Mouse (Mus musculus) intestine, postnatal 0 days (tissue): ENCODE data around the gene BC037034. TPM values are rescaled to one million over a fixed set of nuclear protein-coding genes. Genes with fewer than 3 reads are reported as not detected.
"Not testable (repeated sequence)": the region's sequence is repeated elsewhere in the genome, so short reads cannot be mapped to it uniquely, and the experiment has no call there.

Experiments used
- ATAC-seq: fragments of 200-750 bp; cut with Nextera tagmentation; 2 replicates; pipeline ENCODE4 v1.8.0; 2017; ENCODE audit warnings: mild to moderate bottlenecking, moderate TSS enrichment, moderate library complexity
- H3K27ac ChIP-seq: fragments of 300-500 bp; sonication (generic); 2 replicates; pipeline ENCODE4 v1.5.1; 2014; ENCODE audit warnings: mild to moderate bottlenecking, low read depth, low read length, moderate library complexity
- H3K27me3 ChIP-seq: fragments of 300-500 bp; sonication (generic); replicated peaks from 2 replicates; pipeline ENCODE4 v1.6.1; 2014; ENCODE audit warnings: low read length, mixed read lengths; ENCODE audit not compliant: control insufficient read depth, insufficient read depth
- H3K36me3 ChIP-seq: fragments of 300-500 bp; sonication (generic); 2 replicates; pipeline ENCODE4 v1.6.1; 2014; ENCODE audit warnings: mild to moderate bottlenecking, moderate library complexity; ENCODE audit not compliant: control insufficient read depth, insufficient read depth
- H3K4me1 ChIP-seq: fragments of 300-500 bp; sonication (generic); replicated peaks from 2 replicates; pipeline ENCODE4 v1.6.1; 2014; ENCODE audit warnings: antibody characterized with exemption, low read length, mixed read lengths; ENCODE audit not compliant: control insufficient read depth, insufficient read depth
- H3K4me2 ChIP-seq: fragments of 300-500 bp; sonication (generic); replicated peaks from 2 replicates; pipeline ENCODE4 v1.6.1; 2014; ENCODE audit warnings: low read depth, mild to moderate bottlenecking, moderate library complexity
- H3K4me3 ChIP-seq: fragments of 300-500 bp; sonication (generic); 2 replicates; pipeline ENCODE4 v1.5.1; 2014; ENCODE audit warnings: low read depth, low read length
- H3K9ac ChIP-seq: fragments of 300-500 bp; sonication (generic); 2 replicates; pipeline ENCODE4 v1.6.1; 2014; ENCODE audit warnings: mild to moderate bottlenecking, low read depth, low read length
- H3K9me3 ChIP-seq: fragments of 300-500 bp; sonication (generic); 2 replicates; pipeline ENCODE4 v1.6.1; 2016; ENCODE audit warnings: mixed run types; ENCODE audit not compliant: control insufficient read depth
- CTCF ChIP-seq: sonication (generic); IDR thresholded peaks from 2 replicates; pipeline ENCODE4 v1.5.1; 2016; ENCODE audit warnings: low read depth, mild to moderate bottlenecking, control low read depth, antibody characterized with exemption, moderate library complexity
- WGBS: fragments of 180-500 bp; shearing (Covaris S2); extraction: QIAGEN DNeasy Blood & Tissue Kit; methylation state at CpG from one replicate; pipeline ENCODE4 v1.1.7; 2014; 5-methylcytosine and 5-hydroxymethylcytosine counted together
- polyA plus RNA-seq: library from polyadenylated mRNA; unstranded; fragments of >200 nt; fragmentation: Nextera tagmentation; extraction: Ambion mirVana; gene quantifications from 2 replicates; pipeline ENCODE4 v1.2.1, GENCODE M21; 2015

BC037034 gene
- polyA plus RNA-seq, 1 experiment from 2014 or later: 4.8 TPM

DNA sequence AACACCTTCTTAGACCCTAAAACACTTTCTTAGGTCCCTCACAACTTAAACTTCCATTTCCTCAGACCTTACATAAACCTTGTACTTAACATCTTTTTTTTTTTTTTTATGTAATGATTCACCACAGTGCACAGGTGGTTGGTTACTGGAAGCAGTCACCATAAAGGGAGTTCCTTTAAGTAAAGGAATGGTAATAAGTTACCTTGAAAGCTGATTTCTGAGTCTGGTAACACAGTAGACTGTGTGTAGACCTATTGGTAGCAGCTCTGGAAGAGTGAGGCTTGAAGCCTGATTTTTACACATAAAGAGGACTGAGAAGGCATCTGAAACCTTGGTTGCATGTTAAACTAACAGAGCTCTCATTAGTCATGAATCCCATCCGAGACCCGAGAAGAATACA is 44.0 kb downstream of the BC037034 start:
- no peaks in the 10 kb centered on the region for H3K36me3 ChIP-seq
- H3K4me3 ChIP-seq: no peak overlapping the region
- H3K9ac ChIP-seq: no peak overlapping the region
- H3K9me3 ChIP-seq: 0 out of 2 replicates have a peak, but pooled peaks cover 5% of the 10 kb centered on the region
- 56% methylated on average over 2 of the region's 2 CpGs for WGBS
- no peaks in the 10 kb centered on the region for H3K4me1 ChIP-seq
- no peak overlapping the region for H3K27ac ChIP-seq
- no peak for TF ChIP-seq CTCF
- no peak for ATAC-seq
- H3K27me3 ChIP-seq: no peaks in the 10 kb centered on the region
- H3K4me2 ChIP-seq: no peak overlapping the region

DNA sequence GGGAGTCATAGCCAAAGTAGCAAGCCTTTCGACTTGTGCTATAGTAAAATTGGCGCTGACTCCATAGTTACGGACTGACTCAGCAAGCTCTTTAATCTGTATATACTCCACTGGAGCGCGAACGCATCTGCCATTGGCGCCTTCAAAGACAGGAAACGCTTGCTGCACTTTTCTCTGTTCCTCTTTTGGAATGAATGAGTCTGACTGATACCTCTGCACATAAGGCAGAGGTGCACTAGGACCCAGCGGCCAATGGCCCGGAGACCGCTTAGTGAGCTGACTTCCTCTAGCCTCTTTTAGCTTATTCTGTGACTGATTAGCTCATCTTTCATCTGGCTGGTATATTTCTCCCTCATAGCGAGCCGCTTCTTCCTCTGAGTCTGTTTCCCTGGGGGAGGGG is 47.2 kb downstream of the BC037034 start:
- H3K9me3 ChIP-seq, H3K27me3 ChIP-seq, H3K4me3 ChIP-seq, H3K27ac ChIP-seq, ATAC-seq, H3K4me1 ChIP-seq, H3K9ac ChIP-seq, H3K4me2 ChIP-seq, H3K36me3 ChIP-seq: not testable (repeated sequence)
- WGBS: 95% methylated on average over 13 of the region's 13 CpGs

Other genes with a start within 250 kb of the BC037034 start
- not detected in 2 replicates for gene Smok3a, start 242.8 kb downstream of the BC037034 start, polyA plus RNA-seq
- not detected in 2 replicates for gene Smok3b, start 242.6 kb downstream of the BC037034 start, polyA plus RNA-seq
- not detected in 2 replicates for gene Smok3c, start 210.8 kb downstream of the BC037034 start, polyA plus RNA-seq
- gene Zkscan1, start 178.9 kb downstream of the BC037034 start, polyA plus RNA-seq: 5.6 and 6.5 TPM in 2 replicates
- gene Zscan21, start 147.1 kb downstream of the BC037034 start, polyA plus RNA-seq: 17.9 and 19.2 TPM in 2 replicates
- gene Zfp113, start 108.3 kb downstream of the BC037034 start, polyA plus RNA-seq: 4.5 and 6.1 TPM in 2 replicates
- 154 and 161 TPM in 2 replicates for gene Cops6, start 103.0 kb downstream of the BC037034 start, polyA plus RNA-seq
- gene Ap4m1, start 92.0 kb downstream of the BC037034 start, polyA plus RNA-seq: 4.8 and 5.5 TPM in 2 replicates
- 35.9 and 39.1 TPM in 2 replicates for gene Mcm7, start 91.6 kb downstream of the BC037034 start, polyA plus RNA-seq
- gene Taf6, start 76.6 kb downstream of the BC037034 start, polyA plus RNA-seq: 21.8 and 23.5 TPM in 2 replicates
- gene Cnpy4, start 76.5 kb downstream of the BC037034 start, polyA plus RNA-seq: 12.1 and 13.0 TPM in 2 replicates
- gene Mblac1, start 69.7 kb downstream of the BC037034 start, polyA plus RNA-seq: 5.2 and 6.0 TPM in 2 replicates
- 0.07 and 0.12 TPM in 2 replicates for gene Nxpe5, start 38.1 kb downstream of the BC037034 start, polyA plus RNA-seq
- 124 and 135 TPM in 2 replicates for gene Lamtor4, start 8.6 kb downstream of the BC037034 start, polyA plus RNA-seq
- 0.63 and 0.65 TPM in 2 replicates for gene Gal3st4, start 8.8 kb upstream of the BC037034 start, polyA plus RNA-seq
- 0.07 TPM in 2 replicates for gene Gm43720, start 15.9 kb upstream of the BC037034 start, polyA plus RNA-seq
- gene Gpc2, start 16.0 kb upstream of the BC037034 start, polyA plus RNA-seq: 1.4 TPM in 2 replicates
- 6.3 and 7.5 TPM in 2 replicates for gene Stag3, start 16.2 kb upstream of the BC037034 start, polyA plus RNA-seq
- gene Pvrig, start 77.9 kb upstream of the BC037034 start, polyA plus RNA-seq: 0.21 TPM in 1 of 2 replicates, not detected in the other
- 9.2 and 11.0 TPM in 2 replicates for gene Zfp157, start 177.4 kb upstream of the BC037034 start, polyA plus RNA-seq